8 mouse cellular contexts compared by ENCODE assay signal in the genomic region with DNA sequence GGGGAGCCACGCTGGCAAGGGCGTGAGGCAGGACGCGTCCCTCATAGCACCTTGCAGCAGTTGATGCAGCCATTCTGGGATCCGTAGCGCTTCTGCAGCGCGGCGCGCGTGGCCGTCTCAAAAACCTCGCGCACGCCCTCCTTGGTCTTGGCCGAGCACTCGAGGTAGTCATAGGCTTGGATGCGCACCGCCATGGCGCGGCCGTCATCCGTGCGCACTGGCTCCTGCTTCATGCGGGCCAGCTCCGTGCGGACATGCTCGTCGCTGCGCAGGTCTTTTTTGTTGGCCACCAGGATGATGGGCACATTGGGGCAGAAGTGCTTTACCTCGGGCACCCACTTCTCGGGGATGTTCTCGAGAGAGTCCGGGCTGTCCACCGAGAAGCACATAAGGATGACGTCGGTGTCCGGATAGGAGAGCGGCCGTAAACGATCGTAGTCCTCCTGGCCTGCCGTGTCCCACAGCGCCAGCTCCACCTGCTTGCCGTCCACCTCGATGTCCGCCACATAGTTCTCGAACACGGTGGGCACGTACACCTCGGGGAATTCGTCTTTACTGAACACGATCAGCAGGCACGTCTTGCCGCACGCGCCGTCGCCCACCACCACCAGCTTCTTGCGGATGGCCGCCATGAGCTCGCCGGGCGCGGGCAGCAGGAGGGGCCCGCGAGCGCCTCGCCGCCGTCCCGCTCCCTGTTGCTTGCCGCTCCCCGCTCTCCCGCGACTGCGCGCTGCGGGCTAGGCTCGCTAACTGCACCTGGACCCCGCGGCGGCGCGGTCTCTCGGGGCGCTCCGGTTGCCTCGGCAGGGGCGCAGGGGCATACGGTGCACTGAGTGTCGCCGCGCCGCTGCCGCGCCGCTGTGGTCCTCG. TPM values are rescaled to one million over a fixed set of nuclear protein-coding genes. Genes with fewer than 3 reads are reported as not detected.
DNase-seq lines count a peak whose midpoint lies in the region; ATAC-seq and TF ChIP-seq lines count a peak whose summit lies in the region.

No protein-coding gene starts in this region.

- no peak for TF ChIP-seq CTCF in small intestine, adult 2 months (IDR thresholded peaks at IDR 0.05; ENCODE audit: extremely low read depth, insufficient read length, insufficient replicate concordance, low read depth, low read length)

- H3K9ac ChIP-seq in hindbrain, embryonic 15.5 days = peak overlapping the region; percentile 98
- H3K9ac ChIP-seq in limb, embryonic 11.5 days (ENCODE audit: low read length) = peak overlapping the region; percentile 90

- WGBS in hindbrain, embryonic 15.5 days = under 1% methylated on average over 97 of the region's 99 CpGs
- under 1% methylated on average over 98 of the region's 99 CpGs for WGBS in limb, embryonic 11.5 days
- under 1% methylated on average over 99 of the region's 99 CpGs for WGBS in midbrain, embryonic 10.5 days
- WGBS in small intestine, adult 2 months = under 1% methylated on average over 99 of the region's 99 CpGs

- TF ChIP-seq POLR2A in small intestine, adult 2 months (IDR thresholded peaks at IDR 0.05; ENCODE audit: low read depth, low read length) = peak; percentile 4; the same call in 1 of the 2 replicates

- H3K4me3 ChIP-seq in hindbrain, embryonic 15.5 days = peak overlapping the region; percentile 86
- peak overlapping the region; percentile 78 for H3K4me3 ChIP-seq in limb, embryonic 11.5 days (ENCODE audit: low read depth, low read length)
- peak overlapping the region; percentile 79 for H3K4me3 ChIP-seq in midbrain, embryonic 10.5 days
- H3K4me3 ChIP-seq in small intestine, adult 2 months (ENCODE audit: low read depth, low read length) = peak overlapping the region; percentile 76

- peak; percentile 72 for ATAC-seq in hindbrain, embryonic 15.5 days (ENCODE audit: low FRiP score, low read depth)
- ATAC-seq in limb, embryonic 11.5 days (ENCODE audit: insufficient number of reproducible peaks, low FRiP score, low TSS enrichment, low read depth) = peak; percentile 24

- H3K4me2 ChIP-seq in hindbrain, embryonic 15.5 days = peak overlapping the region; percentile 84
- H3K4me2 ChIP-seq in limb, embryonic 11.5 days (ENCODE audit: low read depth, severe bottlenecking) = peak overlapping the region; percentile 95

- H3K27me3 ChIP-seq in hindbrain, embryonic 15.5 days = no peaks in the 10 kb centered on the region
- H3K27me3 ChIP-seq in limb, embryonic 11.5 days (ENCODE audit: control insufficient read depth, insufficient read depth, low read length) = no peaks in the 10 kb centered on the region
- H3K27me3 ChIP-seq in midbrain, embryonic 10.5 days (ENCODE audit: low read depth, poor library complexity, severe bottlenecking) = no peaks in the 10 kb centered on the region
- no peaks in the 10 kb centered on the region for H3K27me3 ChIP-seq in small intestine, adult 2 months (ENCODE audit: control insufficient read depth, insufficient read depth, low read length)

- no peaks in the 10 kb centered on the region for H3K36me3 ChIP-seq in hindbrain, embryonic 15.5 days
- no peaks in the 10 kb centered on the region for H3K36me3 ChIP-seq in limb, embryonic 11.5 days (ENCODE audit: control insufficient read depth, insufficient read depth, low read length)
- H3K36me3 ChIP-seq in midbrain, embryonic 10.5 days = no peaks in the 10 kb centered on the region
- peaks cover 3% of the 10 kb centered on the region for H3K36me3 ChIP-seq in small intestine, adult 2 months (ENCODE audit: control insufficient read depth, insufficient read depth, low read length)

- H3K27ac ChIP-seq in hindbrain, embryonic 15.5 days (replicated peaks) = peak overlapping the region; percentile 100
- H3K27ac ChIP-seq in limb, embryonic 11.5 days (replicated peaks; ENCODE audit: low read depth, low read length) = peak overlapping the region; percentile 96
- H3K27ac ChIP-seq in midbrain, embryonic 10.5 days (replicated peaks) = peak overlapping the region; percentile 99
- H3K27ac ChIP-seq in small intestine, adult 2 months (ENCODE audit: insufficient read depth, low read depth, low read length) = peak overlapping the region; percentile 94

- peaks cover 36% of the 10 kb centered on the region for H3K4me1 ChIP-seq in hindbrain, embryonic 15.5 days (replicated peaks)
- peaks cover 23% of the 10 kb centered on the region for H3K4me1 ChIP-seq in limb, embryonic 11.5 days (ENCODE audit: control insufficient read depth, insufficient read depth, low read length)
- H3K4me1 ChIP-seq in midbrain, embryonic 10.5 days = peaks cover 49% of the 10 kb centered on the region
- H3K4me1 ChIP-seq in small intestine, adult 2 months (ENCODE audit: control insufficient read depth, insufficient read depth, insufficient read length, low read length) = peaks cover 6% of the 10 kb centered on the region

- DNase-seq in layer of hippocampus, adult 18-20 months (ENCODE audit: low spot score in 2 of 2) = peak; percentile 44 to 67
- DNase-seq in layer of hippocampus, adult 9-10 months (ENCODE audit: low spot score) = no peak
- peak; percentile 85 for DNase-seq in cerebellum, adult 9-11 months
- DNase-seq in frontal cortex, postnatal 25 days (ENCODE audit: low spot score in 2 of 2) = peak; percentile 39 to 49
- DNase-seq in limb, embryonic 11.5 days (ENCODE audit: low spot score) = peak; percentile 77
- DNase-seq in midbrain, embryonic 10.5 days (ENCODE audit: low spot score) = peak; percentile 76

- no peaks in the 10 kb centered on the region for H3K9me3 ChIP-seq in hindbrain, embryonic 15.5 days
- H3K9me3 ChIP-seq in limb, embryonic 11.5 days (ENCODE audit: control insufficient read depth, low read length) = no peaks in the 10 kb centered on the region
- no peaks in the 10 kb centered on the region for H3K9me3 ChIP-seq in midbrain, embryonic 10.5 days (replicated peaks)

RNA-seq across cellular contexts. Expression of gene Rhob, which starts 0.6 kb away (rescaled TPM):
- 100 to 1,000 TPM; 360 to 385 TPM for total RNA-seq in layer of hippocampus, adult 18-20 months (2021)
- 94.4 and 103 TPM in 2 replicates for polyA plus RNA-seq in hindbrain, embryonic 15.5 days (2015; fragmentation: Nextera tagmentation; extraction: Ambion mirVana)
- 27.6 and 28.7 TPM in 2 replicates for polyA plus RNA-seq in limb, embryonic 11.5 days (2014; fragmentation: Nextera tagmentation; extraction: Ambion mirVana)
- polyA plus RNA-seq in midbrain, embryonic 10.5 days (2016; fragmentation: Nextera tagmentation; extraction: Ambion mirVana) = 30.0 and 30.1 TPM in 2 replicates
- 101 and 242 TPM in 2 replicates for polyA plus RNA-seq in small intestine, adult 2 months (2012; rRNA removed)
